Mouse (Mus musculus): Measurements from ENCODE around the gene Ccdc191. TPM values are rescaled to one million over a fixed set of nuclear protein-coding genes. Genes with fewer than 3 reads are reported as not detected.
A peak's percentile ranks its signal among the peaks of the same experiment; 100 is the strongest.

The Ccdc191 gene
- total RNA-seq, 2 experiments from 2014 or later = 1.7 to 2.7 TPM

- DNase-seq = no peak
- intact Hi-C loops (cut with DNase I) = no loop called here
Measured at GRCm38 (mm10) chr16:43973606-43974220, 84.1 kb downstream of the Ccdc191 start.

- DNase-seq = no peak
- intact Hi-C loops (cut with DNase I) = no loop called here
Measured at GRCm38 (mm10) chr16:43979010-43979327, 89.4 kb downstream of the Ccdc191 start.

GRCm38 (mm10) chr16:43979328-43980109, 89.9 kb downstream of the Ccdc191 start, which contains the start of gene Zdhhc23:
Gene Zdhhc23 (minus strand): TSS chr16:43979791.
- peak; percentile 35 to 52 for DNase-seq
- intact Hi-C loops (cut with DNase I) = no loop called here

- intact Hi-C loops (cut with DNase I) = no loop called here
- DNase-seq = no peak
Measured at GRCm38 (mm10) chr16:43980110-43980609, 90.6 kb downstream of the Ccdc191 start.

GRCm38 (mm10) chr16:43986299-43986698, 96.7 kb downstream of the Ccdc191 start:
- DNase-seq = no peak

GRCm38 (mm10) chr16:43994623-43995022, 105.0 kb downstream of the Ccdc191 start:
- intact Hi-C loops (cut with DNase I) = no loop called here
- no peak for DNase-seq

More at GRCm38 (mm10) chr16:43986299-43986698, 96.7 kb downstream of the Ccdc191 start:
- intact Hi-C loops (cut with DNase I) = no loop called here

GRCm38 (mm10) chr16:43999111-43999510, 109.5 kb downstream of the Ccdc191 start:
- intact Hi-C loops (cut with DNase I) = no loop called here

GRCm38 (mm10) chr16:43999541-43999940, 109.9 kb downstream of the Ccdc191 start:
- DNase-seq = no peak
- intact Hi-C loops (cut with DNase I) = no loop called here

More at GRCm38 (mm10) chr16:43999111-43999510, 109.5 kb downstream of the Ccdc191 start:
- no peak for DNase-seq

GRCm38 (mm10) chr16:44002086-44002485, 112.5 kb downstream of the Ccdc191 start:
- no peak for DNase-seq
- intact Hi-C loops (cut with DNase I) = no loop called here

GRCm38 (mm10) chr16:44011010-44011409, 121.4 kb downstream of the Ccdc191 start:
- intact Hi-C loops (cut with DNase I) = no loop called here
- no peak for DNase-seq

Small RNA genes within 50 kb of the gene (microRNA-seq; reads per million reads assigned to microRNA genes)
- 0 reads per million in 2 experiments for gene Mir3470b

Other genes starting within 250 kb of the Ccdc191 start
- not detected for gene Tigit, start 225.7 kb upstream of the Ccdc191 start, total RNA-seq (2021)
- not detected for gene Drd3, start 135.8 kb upstream of the Ccdc191 start, total RNA-seq (2021)
- 10 to 100 TPM; 14.7 to 16.2 TPM for gene Qtrt2, start 37.0 kb downstream of the Ccdc191 start, total RNA-seq (2021)
- under 1 TPM; 0.49 to 0.57 TPM for gene Zdhhc23, start 90.0 kb downstream of the Ccdc191 start, total RNA-seq (2021)
- gene Gramd1c, start 173.5 kb downstream of the Ccdc191 start, total RNA-seq (2021) = under 1 TPM; 0.54 to 0.69 TPM
- gene Atp6v1a, start 249.9 kb downstream of the Ccdc191 start, total RNA-seq (2021) = 10 to 100 TPM; 37.8 to 39.6 TPM